Mouse (Mus musculus) kidney, adult 9 months (tissue): ENCODE results near the gene Fam149b.
"Not testable (repeated sequence)": the region's sequence is repeated elsewhere in the genome, so short reads cannot be mapped to it uniquely, and the experiment has no call there.

Source experiments
- DNase-seq: peaks from one replicate; pipeline ENCODE4 v3.0.0; 2022

Gene Fam149b

GRCm38 (mm10) chr14:20347991-20348541 is at the start of gene Fam149b, which contains the start of gene Ecd:
Gene Fam149b (plus strand): TSS chr14:20348162.
Gene Ecd (minus strand): TSS chr14:20348121.
- peak; percentile 96 for DNase-seq

- DNase-seq = not testable (repeated sequence)
These were observed 42.9 kb upstream of the Fam149b start for GRCm38 (mm10) chr14:20305085-20305484.

- DNase-seq = no peak
These were observed 32.8 kb upstream of the Fam149b start for GRCm38 (mm10) chr14:20315137-20315536.

GRCm38 (mm10) chr14:20319420-20319819 is 28.5 kb upstream of the Fam149b start:
- peak; percentile 42 for DNase-seq

GRCm38 (mm10) chr14:20324196-20324595 is 23.8 kb upstream of the Fam149b start:
- DNase-seq = no peak

- peak; percentile 39 for DNase-seq
These were observed 19.5 kb upstream of the Fam149b start for GRCm38 (mm10) chr14:20328474-20328873.

- DNase-seq = no peak
These were observed 16.6 kb upstream of the Fam149b start for GRCm38 (mm10) chr14:20331316-20331715.

- DNase-seq = no peak
These were observed 8.5 kb upstream of the Fam149b start for GRCm38 (mm10) chr14:20339415-20339814.

GRCm38 (mm10) chr14:20340149-20340548 is 7.8 kb upstream of the Fam149b start:
- DNase-seq = peak; percentile 49

- no peak for DNase-seq
These were observed 7.1 kb upstream of the Fam149b start for GRCm38 (mm10) chr14:20340866-20341265.

GRCm38 (mm10) chr14:20345885-20346284 is 2.1 kb upstream of the Fam149b start:
- DNase-seq = no peak

GRCm38 (mm10) chr14:20347441-20347990 is 446 bp upstream of the Fam149b start:
- DNase-seq = no peak

- no peak for DNase-seq
These were observed 15.3 kb downstream of the Fam149b start for GRCm38 (mm10) chr14:20363230-20363629.

- no peak for DNase-seq
These were observed 20.3 kb downstream of the Fam149b start for GRCm38 (mm10) chr14:20368271-20368670.

GRCm38 (mm10) chr14:20370798-20371197 is 22.8 kb downstream of the Fam149b start:
- no peak for DNase-seq

- no peak for DNase-seq
These were observed 23.9 kb downstream of the Fam149b start for GRCm38 (mm10) chr14:20371854-20372253.

GRCm38 (mm10) chr14:20377112-20377521 is 29.2 kb downstream of the Fam149b start:
- no peak for DNase-seq

GRCm38 (mm10) chr14:20378313-20379061 is 30.5 kb downstream of the Fam149b start:
- DNase-seq = peak; percentile 78

- no peak for DNase-seq
These were observed 31.2 kb downstream of the Fam149b start for GRCm38 (mm10) chr14:20379087-20379640.

GRCm38 (mm10) chr14:20379753-20380430 is 31.9 kb downstream of the Fam149b start:
- no peak for DNase-seq

GRCm38 (mm10) chr14:20388441-20389129 is 40.6 kb downstream of the Fam149b start, which contains the start of gene Dnajc9:
Gene Dnajc9 (minus strand): TSS chr14:20388910.
- peak; percentile 95 for DNase-seq

GRCm38 (mm10) chr14:20389446-20390079 is 41.6 kb downstream of the Fam149b start:
- peak; percentile 9 for DNase-seq
